Mouse (Mus musculus) liver, embryonic 11.5 days (tissue): Measurements from ENCODE around the gene Hoxd3. TPM values are rescaled to one million over a fixed set of nuclear protein-coding genes. Genes with fewer than 3 reads are reported as not detected.
A peak's percentile ranks its signal among the peaks of the same experiment; 100 is the strongest.

Experiments used
- ATAC-seq: fragments of 200-750 bp; cut with Nextera tagmentation; replicated peaks from 2 replicates; pipeline ENCODE4 v1.8.0; 2017; ENCODE audit warnings: moderate number of reproducible peaks, mild to moderate bottlenecking, moderate TSS enrichment, moderate library complexity; ENCODE audit not compliant: low FRiP score
- DNase-seq: peaks from one replicate; pipeline ENCODE4 v3.0.0-alpha.2; 2017; ENCODE audit warnings: low spot score
- H3K27ac ChIP-seq: fragments of 300-500 bp; sonication (generic); 2 replicates; pipeline ENCODE4 v1.5.1; 2014; ENCODE audit warnings: mild to moderate bottlenecking, low read depth, low read length, control low read depth
- H3K27me3 ChIP-seq: fragments of 300-500 bp; sonication (generic); replicated peaks from 2 replicates; pipeline ENCODE4 v1.6.1; 2014; ENCODE audit warnings: low read length, mixed read lengths; ENCODE audit not compliant: control insufficient read depth, insufficient read depth
- H3K36me3 ChIP-seq: fragments of 300-500 bp; sonication (generic); 2 replicates; pipeline ENCODE4 v1.6.1; 2014; ENCODE audit warnings: mild to moderate bottlenecking, low read length, moderate library complexity, mixed read lengths; ENCODE audit not compliant: control insufficient read depth, insufficient read depth
- H3K4me1 ChIP-seq: fragments of 300-500 bp; sonication (generic); replicated peaks from 2 replicates; pipeline ENCODE4 v1.6.1; 2014; ENCODE audit warnings: low read length, mixed read lengths; ENCODE audit not compliant: control insufficient read depth, insufficient read depth
- H3K4me2 ChIP-seq: fragments of 300-500 bp; sonication (generic); 2 replicates; pipeline ENCODE4 v1.6.1; 2014; ENCODE audit warnings: mild to moderate bottlenecking, control low read depth, moderate library complexity
- H3K4me3 ChIP-seq: fragments of 300-500 bp; sonication (generic); 2 replicates; pipeline ENCODE4 v1.5.1; 2014; ENCODE audit warnings: low read depth, low read length, control low read depth
- H3K9ac ChIP-seq: fragments of 300-500 bp; sonication (generic); 2 replicates; pipeline ENCODE4 v1.6.1; 2014; ENCODE audit warnings: low read depth, low read length, control low read depth
- H3K9me3 ChIP-seq: fragments of 300-500 bp; sonication (generic); 2 replicates; pipeline ENCODE4 v1.6.1; 2016; ENCODE audit warnings: low read length, inconsistent platforms, mixed read lengths; ENCODE audit not compliant: control insufficient read depth
- WGBS: fragments of 180-500 bp; shearing (Covaris S2); extraction: QIAGEN DNeasy Blood & Tissue Kit; methylation state at CpG from one replicate; pipeline ENCODE4 v1.1.7; 2014; 5-methylcytosine and 5-hydroxymethylcytosine counted together
- polyA plus RNA-seq: library from polyadenylated mRNA; unstranded; fragments of >200 nt; fragmentation: Nextera tagmentation; extraction: Ambion mirVana; gene quantifications from 2 replicates; pipeline ENCODE4 v1.2.1, GENCODE M21; 2014

The Hoxd3 gene
- polyA plus RNA-seq, 1 experiment from 2014 or later = 0.47 TPM

DNA sequence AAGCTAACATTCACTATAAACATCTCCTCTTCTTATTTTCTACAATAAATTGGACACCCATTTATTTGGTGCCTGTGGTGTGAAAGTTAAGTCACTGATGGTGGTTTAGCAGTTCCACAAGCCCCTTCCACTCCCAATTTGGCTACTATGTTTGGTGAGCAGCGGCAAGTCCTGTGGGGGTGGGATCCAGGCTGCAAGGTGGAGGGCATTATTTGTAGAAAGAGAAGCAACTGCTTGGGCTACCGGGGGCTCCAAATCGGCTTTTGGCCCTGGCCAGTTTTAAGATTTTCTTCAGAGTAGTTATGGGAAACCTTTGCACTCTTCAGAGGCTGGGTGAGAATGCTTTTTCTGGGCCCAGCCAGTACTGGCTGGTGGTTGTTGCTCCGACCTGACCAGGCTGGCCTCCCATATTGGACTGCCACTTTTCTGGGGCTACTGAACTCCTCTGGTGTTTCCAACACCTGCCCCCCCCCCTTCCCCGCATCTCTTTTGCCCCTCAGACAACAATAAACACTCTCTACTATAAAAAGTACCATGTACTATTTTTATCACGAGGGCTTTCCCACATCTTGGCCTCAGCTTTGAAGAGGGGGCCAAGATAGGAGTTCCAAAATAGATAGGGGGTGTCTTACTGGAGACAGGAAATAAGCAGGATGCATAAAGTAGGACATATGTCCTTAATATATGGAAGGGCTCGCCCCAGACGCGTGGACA lies 20.2 kb downstream of the Hoxd3 start:
- DNase-seq (no peak), ATAC-seq (no peak)
- no peaks in the 10 kb centered on the region for H3K36me3 ChIP-seq
- 18% methylated on average over 9 of the region's 9 CpGs for WGBS
- no peak overlapping the region for H3K27ac ChIP-seq
- peaks cover 2% of the 10 kb centered on the region; the same call in 1 of the 2 replicates for H3K4me1 ChIP-seq
- H3K27me3 ChIP-seq = peaks cover 98% of the 10 kb centered on the region
- no peak overlapping the region; the same call in 1 of the 2 replicates for H3K4me2 ChIP-seq
- H3K4me3 ChIP-seq = no peak overlapping the region
- H3K9ac ChIP-seq = no peak overlapping the region
- H3K9me3 ChIP-seq = no peaks in the 10 kb centered on the region

DNA sequence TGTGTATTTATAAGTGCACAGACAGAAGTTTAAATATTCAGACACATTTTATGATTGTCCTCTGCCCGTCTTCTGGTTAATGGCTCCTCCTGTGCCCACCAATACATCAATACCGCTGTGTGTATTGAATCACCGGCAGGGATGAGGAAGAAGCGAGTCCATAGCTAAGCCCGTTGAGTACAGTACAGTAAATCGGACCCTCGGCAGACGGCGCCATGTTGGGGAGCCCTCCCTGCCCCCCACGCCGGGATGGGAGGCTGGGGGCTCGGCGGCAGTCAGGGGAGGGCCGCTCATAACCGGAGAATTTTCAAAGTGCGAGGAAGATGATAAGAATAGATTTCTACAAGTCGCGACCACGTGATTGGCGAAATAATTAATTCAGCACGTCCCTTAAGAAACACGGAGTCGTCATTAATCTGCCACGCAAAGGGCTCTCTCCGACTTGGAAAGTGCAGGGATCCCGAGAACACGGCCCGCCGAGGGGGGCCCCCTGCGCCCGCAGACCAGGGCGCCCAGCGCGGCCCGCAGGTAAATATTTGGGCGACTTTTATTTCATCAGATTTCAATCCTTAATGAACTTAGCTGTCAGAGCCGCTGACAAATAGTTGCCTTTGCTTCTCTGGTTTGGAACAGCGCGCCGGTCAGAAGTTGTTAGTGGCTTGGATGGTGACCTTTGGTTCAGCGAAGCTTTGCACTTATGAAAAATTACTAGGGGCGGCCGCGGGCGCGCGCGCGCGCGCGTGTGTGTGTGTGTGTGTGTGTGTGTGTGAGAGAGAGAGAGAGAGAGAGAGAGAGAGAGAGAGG lies 21.0 kb downstream of the Hoxd3 start:
- Histone ChIP-seq H3K9me3 (no peaks in the 10 kb centered on the region), H3K4me2 (peak overlapping the region; percentile 24), H3K27ac (no peak overlapping the region), H3K27me3 (peaks cover 98% of the 10 kb centered on the region), H3K4me3 (0 out of 2 replicates have a peak overlapping the region, but pooled peaks have one; percentile 6), H3K4me1 (no peaks in the 10 kb centered on the region; the same call in 1 of the 2 replicates), H3K9ac (no peak overlapping the region), H3K36me3 (no peaks in the 10 kb centered on the region)
- DNase-seq (peak; percentile 36), ATAC-seq (no peak)
- 2% methylated on average over 52 of the region's 52 CpGs for WGBS

DNA sequence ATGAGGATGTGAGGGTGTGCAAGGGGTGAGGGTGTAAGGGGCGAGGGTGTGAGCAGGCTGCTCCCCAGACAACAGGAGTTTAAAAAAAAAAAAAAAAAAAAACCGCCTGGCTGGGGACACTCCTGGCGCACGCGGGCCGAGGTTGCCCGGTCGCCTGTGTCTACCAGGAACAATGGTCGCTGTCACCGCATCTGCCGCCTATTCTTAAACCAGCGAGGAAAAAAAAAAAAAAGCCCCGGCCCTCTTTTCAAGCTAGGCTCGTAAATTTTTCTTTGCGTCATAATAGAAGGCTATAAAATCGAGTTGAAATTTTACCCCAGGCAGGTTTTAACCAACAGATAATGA lies 21.6 kb downstream of the Hoxd3 start:
- H3K4me2 ChIP-seq = peak overlapping the region; percentile 24
- H3K9ac ChIP-seq = no peak overlapping the region
- no peaks in the 10 kb centered on the region for H3K9me3 ChIP-seq
- 1% methylated on average over 16 of the region's 16 CpGs for WGBS
- no peak overlapping the region for H3K27ac ChIP-seq
- H3K27me3 ChIP-seq = peaks cover 98% of the 10 kb centered on the region
- H3K4me1 ChIP-seq = no peaks in the 10 kb centered on the region; the same call in 1 of the 2 replicates
- ATAC-seq = no peak
- DNase-seq = peak; percentile 35
- H3K4me3 ChIP-seq = no peak overlapping the region
- H3K36me3 ChIP-seq = no peaks in the 10 kb centered on the region

DNA sequence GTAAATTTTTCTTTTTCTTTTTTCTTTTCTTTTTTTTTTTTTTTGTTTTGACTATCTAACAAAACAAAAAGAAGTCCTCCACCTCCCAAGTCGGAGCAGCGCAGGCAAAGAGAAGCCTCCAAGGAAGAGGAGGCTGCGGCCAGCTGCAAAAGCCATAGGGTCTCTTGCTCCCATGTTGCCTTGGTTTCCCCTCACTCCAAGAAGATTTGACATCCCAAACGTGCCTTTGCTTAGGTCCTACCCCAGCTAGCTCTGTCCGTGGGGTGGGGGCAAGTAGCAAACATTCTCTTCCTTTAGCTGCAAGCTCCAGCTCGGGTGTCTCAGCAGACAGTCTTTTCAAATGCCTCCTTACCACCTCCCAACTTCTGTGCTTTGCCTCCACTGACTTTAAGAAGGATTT lies 22.0 kb downstream of the Hoxd3 start:
- Histone ChIP-seq H3K9me3 (no peaks in the 10 kb centered on the region), H3K36me3 (no peaks in the 10 kb centered on the region), H3K4me1 (no peaks in the 10 kb centered on the region; the same call in 1 of the 2 replicates), H3K9ac (no peak overlapping the region), H3K27me3 (peaks cover 98% of the 10 kb centered on the region), H3K4me2 (no peak overlapping the region), H3K4me3 (no peak overlapping the region), H3K27ac (no peak overlapping the region)
- WGBS = 3% methylated on average over 6 of the region's 6 CpGs
- DNase-seq (peak; percentile 32), ATAC-seq (no peak)

DNA sequence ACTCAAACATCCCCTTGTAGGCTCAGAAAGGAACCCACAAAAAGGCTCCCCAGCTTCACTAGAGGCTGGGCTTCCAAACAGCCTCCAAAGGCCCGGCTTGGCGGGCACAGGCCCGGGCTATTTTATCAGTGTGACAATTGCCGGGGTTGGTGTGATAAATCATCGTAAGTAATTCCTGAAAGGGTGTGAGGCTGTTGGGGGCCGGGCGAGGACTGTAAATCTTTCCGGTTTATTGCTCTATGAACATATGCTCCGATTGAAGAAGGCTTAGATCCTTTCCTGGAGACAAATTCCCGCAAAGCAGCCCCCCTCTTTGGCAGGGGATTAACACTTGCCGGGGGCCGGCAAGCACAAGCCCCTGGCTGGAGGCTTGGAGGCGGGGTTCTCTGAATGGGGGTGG lies 22.7 kb downstream of the Hoxd3 start:
- Histone ChIP-seq H3K4me1 (no peaks in the 10 kb centered on the region; the same call in 1 of the 2 replicates), H3K36me3 (no peaks in the 10 kb centered on the region), H3K9me3 (no peaks in the 10 kb centered on the region), H3K9ac (no peak overlapping the region), H3K4me3 (no peak overlapping the region), H3K27ac (no peak overlapping the region), H3K4me2 (no peak overlapping the region), H3K27me3 (peaks cover 98% of the 10 kb centered on the region)
- no peak for ATAC-seq
- DNase-seq = peak; percentile 36
- WGBS = 5% methylated on average over 13 of the region's 13 CpGs

DNA sequence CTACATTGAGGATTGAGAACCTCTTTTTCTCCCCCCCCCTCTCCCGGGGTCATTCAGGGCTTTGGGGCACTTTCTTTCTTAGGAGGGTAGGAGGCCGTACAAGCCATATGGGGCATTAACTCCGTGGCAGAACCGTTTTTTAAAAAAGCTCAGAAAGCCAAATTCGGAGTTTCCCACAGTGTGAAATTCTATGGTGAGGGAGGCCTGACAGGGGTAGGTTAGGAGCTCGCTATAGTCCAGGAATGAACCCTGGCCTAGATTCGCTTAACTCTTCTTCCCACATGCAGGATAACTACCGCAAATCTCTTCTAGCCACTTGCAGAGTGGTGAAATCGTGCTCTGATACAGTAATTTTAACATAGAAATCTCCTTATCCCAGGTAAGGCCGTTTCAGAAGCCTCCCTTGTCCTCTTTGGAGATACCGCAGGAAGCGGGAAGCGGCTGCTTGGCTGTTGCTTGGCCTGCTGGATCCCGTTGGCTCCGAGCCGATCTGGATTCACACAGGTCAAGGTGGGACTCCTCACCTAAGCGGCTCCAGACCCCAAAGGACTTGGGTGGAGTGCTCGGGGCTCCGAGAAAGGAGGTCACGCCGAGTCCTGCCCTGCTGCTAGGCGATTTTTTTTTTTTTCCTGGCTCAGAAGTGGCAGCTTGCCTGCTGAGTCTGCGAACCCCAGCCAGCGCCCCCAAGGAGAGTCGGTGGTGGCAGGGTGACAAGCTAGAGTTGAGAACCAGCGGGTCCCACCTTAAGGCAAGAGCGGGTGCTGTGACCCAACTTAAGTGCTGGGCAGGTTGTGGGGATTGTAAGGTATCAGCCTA lies 23.5 kb downstream of the Hoxd3 start:
- ATAC-seq (no peak), DNase-seq (peak; percentile 42)
- Histone ChIP-seq H3K36me3 (no peaks in the 10 kb centered on the region), H3K4me2 (no peak overlapping the region; the same call in 1 of the 2 replicates), H3K9ac (no peak overlapping the region), H3K4me3 (no peak overlapping the region), H3K27ac (no peak overlapping the region), H3K9me3 (no peaks in the 10 kb centered on the region), H3K4me1 (no peaks in the 10 kb centered on the region; the same call in 1 of the 2 replicates), H3K27me3 (peaks cover 100% of the 10 kb centered on the region)
- WGBS = 6% methylated on average over 27 of the region's 27 CpGs

DNA sequence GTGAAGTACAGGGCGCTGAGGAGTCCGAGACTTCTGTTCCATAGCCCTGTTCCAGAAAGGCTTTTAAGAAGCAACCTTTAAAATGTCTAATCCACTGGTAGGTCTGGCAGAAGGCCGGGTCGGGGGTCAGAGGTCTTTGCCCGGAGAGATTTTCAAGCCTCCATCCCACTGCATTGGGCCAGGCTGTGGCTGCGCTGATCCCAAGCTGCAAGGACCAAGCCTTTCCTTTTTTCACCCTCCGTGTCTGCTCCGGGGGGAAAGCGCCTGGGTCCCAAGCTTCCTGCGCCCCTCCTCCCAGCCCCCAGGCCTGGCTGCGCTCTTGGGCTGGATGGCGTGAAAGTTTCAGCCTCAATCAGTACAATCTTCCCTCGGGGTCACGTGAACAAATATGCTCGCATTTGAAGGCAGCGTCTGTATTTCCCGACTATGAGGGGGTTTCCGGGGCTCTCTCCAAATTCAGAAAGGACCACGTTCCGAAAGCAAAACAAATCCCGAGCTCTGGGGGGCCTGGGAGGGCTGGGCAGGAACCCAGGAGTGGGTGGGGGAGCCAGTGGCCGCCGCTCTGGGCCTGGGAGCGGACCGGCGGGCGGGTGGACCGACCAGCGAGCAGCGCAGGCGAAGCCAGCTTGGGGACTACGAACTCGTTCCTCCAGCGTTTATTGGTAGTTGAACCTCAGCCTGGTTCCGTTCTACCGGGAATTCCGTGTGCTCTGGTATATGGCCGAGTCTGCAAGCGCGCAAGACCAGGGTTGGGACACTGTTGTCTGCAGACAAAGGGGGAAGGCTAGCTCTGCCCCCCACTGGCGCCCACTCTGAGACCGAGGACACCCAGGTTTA lies 24.3 kb downstream of the Hoxd3 start:
- Histone ChIP-seq H3K9ac (no peak overlapping the region), H3K36me3 (no peaks in the 10 kb centered on the region), H3K4me1 (no peaks in the 10 kb centered on the region; the same call in 1 of the 2 replicates), H3K27ac (no peak overlapping the region), H3K4me2 (peak overlapping the region; percentile 32), H3K27me3 (peaks cover 100% of the 10 kb centered on the region), H3K9me3 (no peaks in the 10 kb centered on the region), H3K4me3 (peak overlapping the region; percentile 19; the same call in 1 of the 2 replicates)
- DNase-seq = peak; percentile 42
- no peak for ATAC-seq
- WGBS = 2% methylated on average over 42 of the region's 42 CpGs
